Mouse (Mus musculus) forebrain, embryonic 13.5 days (tissue): ENCODE measurements around the gene Jpt2. TPM values are rescaled to one million over a fixed set of nuclear protein-coding genes. Genes with fewer than 3 reads are reported as not detected.
"Not testable (repeated sequence)": the region's sequence is repeated elsewhere in the genome, so short reads cannot be mapped to it uniquely, and the experiment has no call there.

Source experiments
- ATAC-seq: fragments of 200-750 bp; cut with Nextera tagmentation; 2 replicates; pipeline ENCODE4 v1.8.0; 2017
- H3K27ac ChIP-seq: fragments of 300-500 bp; sonication (generic); 2 replicates; pipeline ENCODE4 v1.5.1; 2015; ENCODE audit warnings: inconsistent platforms, mild to moderate bottlenecking, moderate library complexity
- H3K27me3 ChIP-seq: fragments of 300-500 bp; sonication (generic); 2 replicates; pipeline ENCODE4 v1.6.1; 2015; ENCODE audit warnings: mild to moderate bottlenecking, inconsistent platforms
- H3K36me3 ChIP-seq: fragments of 300-500 bp; sonication (generic); 2 replicates; pipeline ENCODE4 v1.6.1; 2015; ENCODE audit warnings: mild to moderate bottlenecking, inconsistent platforms; ENCODE audit not compliant: poor library complexity, severe bottlenecking
- H3K4me1 ChIP-seq: fragments of 300-500 bp; sonication (generic); 2 replicates; pipeline ENCODE4 v1.6.1; 2015; ENCODE audit warnings: inconsistent platforms
- H3K4me2 ChIP-seq: fragments of 300-500 bp; sonication (generic); 2 replicates; pipeline ENCODE4 v1.6.1; 2015; ENCODE audit warnings: inconsistent platforms, mild to moderate bottlenecking, moderate library complexity
- H3K4me3 ChIP-seq: fragments of 300-500 bp; sonication (generic); 2 replicates; pipeline ENCODE4 v1.5.1; 2015; ENCODE audit warnings: mild to moderate bottlenecking, inconsistent platforms
- H3K9ac ChIP-seq: fragments of 300-500 bp; sonication (generic); 2 replicates; pipeline ENCODE4 v1.6.1; 2015; ENCODE audit warnings: mild to moderate bottlenecking, inconsistent platforms
- H3K9me3 ChIP-seq: fragments of 300-500 bp; sonication (generic); replicated peaks from 2 replicates; pipeline ENCODE4 v1.6.1; 2016; ENCODE audit warnings: inconsistent platforms
- WGBS: fragments of 180-500 bp; shearing (Covaris S2); methylation state at CpG from one replicate; pipeline ENCODE4 v1.1.7; 2015; 5-methylcytosine and 5-hydroxymethylcytosine counted together
- polyA plus RNA-seq: library from polyadenylated mRNA; unstranded; fragments of >200 nt; fragmentation: Nextera tagmentation; extraction: Ambion mirVana; gene quantifications from 2 replicates; pipeline ENCODE4 v1.2.1, GENCODE M21; 2015

Gene Jpt2
- polyA plus RNA-seq, 1 experiment from 2014 or later: 186 TPM

- not testable (repeated sequence) for H3K4me2 ChIP-seq, H3K9me3 ChIP-seq, H3K4me1 ChIP-seq, ATAC-seq, H3K4me3 ChIP-seq, H3K9ac ChIP-seq, H3K27ac ChIP-seq, H3K27me3 ChIP-seq
- 18% methylated on average over 2 of the region's 2 CpGs for WGBS
- peaks cover 47% of the 10 kb centered on the region for H3K36me3 ChIP-seq
Measured at GRCm38 (mm10) chr17:24942453-24942852, 18.0 kb downstream of the Jpt2 start.

GRCm38 (mm10) chr17:24937266-24937665, 23.2 kb downstream of the Jpt2 start:
- peak overlapping the region; percentile 90 for H3K4me2 ChIP-seq
- no peaks in the 10 kb centered on the region; the same call in 1 of the 2 replicates for H3K36me3 ChIP-seq
- peaks cover 28% of the 10 kb centered on the region for H3K4me1 ChIP-seq
- no peak for ATAC-seq
- peak overlapping the region; percentile 99 for H3K4me3 ChIP-seq
- peak overlapping the region; percentile 85 for H3K27ac ChIP-seq
- WGBS: 49% methylated on average over 6 of the region's 6 CpGs
- H3K9ac ChIP-seq: peak overlapping the region; percentile 97
- H3K27me3 ChIP-seq: no peaks in the 10 kb centered on the region
- H3K9me3 ChIP-seq: no peaks in the 10 kb centered on the region

- H3K9me3 ChIP-seq: no peaks in the 10 kb centered on the region
- peaks cover 28% of the 10 kb centered on the region for H3K4me1 ChIP-seq
- peaks cover 5% of the 10 kb centered on the region; the same call in 1 of the 2 replicates for H3K36me3 ChIP-seq
- peak within 1 kb of the TSS; percentile 90 for H3K4me2 ChIP-seq
- H3K27ac ChIP-seq: peak within 1 kb of the TSS; percentile 85
- H3K4me3 ChIP-seq: peak within 1 kb of the TSS; percentile 99
- no peaks in the 10 kb centered on the region for H3K27me3 ChIP-seq
- peak; percentile 99 for ATAC-seq
- WGBS: under 1% methylated on average over 77 of the region's 78 CpGs
- peak within 1 kb of the TSS; percentile 97 for H3K9ac ChIP-seq
Measured at GRCm38 (mm10) chr17:24936259-24937237, 23.9 kb downstream of the Jpt2 start, which contains the start of gene Mapk8ip3. TSS of gene Mapk8ip3 (minus strand) at chr17:24936977.

DNA sequence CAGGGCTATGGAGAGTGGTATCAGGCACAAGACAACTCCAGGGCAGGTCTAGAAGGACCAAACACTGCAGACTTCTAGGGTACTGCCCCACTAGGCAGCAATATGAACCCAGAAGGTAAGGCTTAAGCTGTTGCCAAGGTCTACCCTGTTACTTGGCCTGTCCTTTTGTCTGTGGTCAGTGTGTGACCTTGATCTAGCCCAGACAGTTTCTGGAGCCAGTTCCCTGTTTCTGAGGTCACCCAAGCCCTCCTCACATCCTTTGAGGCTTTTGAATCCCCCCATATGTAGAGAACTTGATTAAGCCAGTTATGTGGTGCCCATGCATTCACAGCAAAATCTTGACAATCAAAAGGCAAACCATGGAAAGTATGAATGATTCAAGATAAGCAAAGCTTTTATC, 24.8 kb downstream of the Jpt2 start:
- Histone ChIP-seq H3K36me3 (peaks cover 11% of the 10 kb centered on the region; the same call in 1 of the 2 replicates), H3K9me3 (no peaks in the 10 kb centered on the region), H3K4me3 (peak overlapping the region; percentile 99), H3K4me2 (peak overlapping the region; percentile 90), H3K9ac (peak overlapping the region; percentile 97), H3K4me1 (peaks cover 28% of the 10 kb centered on the region), H3K27me3 (no peaks in the 10 kb centered on the region), H3K27ac (no peak overlapping the region)
- ATAC-seq: no peak

- Histone ChIP-seq H3K9me3 (no peaks in the 10 kb centered on the region), H3K4me3 (peak overlapping the region; percentile 99), H3K4me2 (peak overlapping the region; percentile 90), H3K27ac (no peak overlapping the region), H3K9ac (peak overlapping the region; percentile 97), H3K36me3 (peaks cover 11% of the 10 kb centered on the region; the same call in 1 of the 2 replicates), H3K27me3 (no peaks in the 10 kb centered on the region), H3K4me1 (peaks cover 28% of the 10 kb centered on the region)
- no peak for ATAC-seq
- 93% methylated on average over 4 of the region's 4 CpGs for WGBS
Measured at GRCm38 (mm10) chr17:24934926-24935325, 25.6 kb downstream of the Jpt2 start.

- Histone ChIP-seq H3K9me3 (no peaks in the 10 kb centered on the region), H3K36me3 (peaks cover 11% of the 10 kb centered on the region; the same call in 1 of the 2 replicates), H3K27me3 (no peaks in the 10 kb centered on the region), H3K4me3 (no peak overlapping the region), H3K27ac (no peak overlapping the region), H3K4me2 (no peak overlapping the region), H3K9ac (no peak overlapping the region), H3K4me1 (peaks cover 28% of the 10 kb centered on the region)
- 74% methylated on average over 4 of the region's 4 CpGs for WGBS
- ATAC-seq: no peak
Measured at GRCm38 (mm10) chr17:24933163-24933562, 27.3 kb downstream of the Jpt2 start.

- Histone ChIP-seq H3K27me3 (no peaks in the 10 kb centered on the region), H3K4me2 (no peak overlapping the region), H3K27ac (no peak overlapping the region), H3K9me3 (no peaks in the 10 kb centered on the region), H3K9ac (no peak overlapping the region), H3K36me3 (peaks cover 16% of the 10 kb centered on the region; the same call in 1 of the 2 replicates), H3K4me3 (no peak overlapping the region), H3K4me1 (peaks cover 28% of the 10 kb centered on the region)
- WGBS: 92% methylated on average over 4 of the region's 4 CpGs
- no peak for ATAC-seq
Measured at GRCm38 (mm10) chr17:24932431-24932830, 28.1 kb downstream of the Jpt2 start.

GRCm38 (mm10) chr17:24929506-24929905, 31.0 kb downstream of the Jpt2 start:
- no peak overlapping the region for H3K9ac ChIP-seq
- no peak overlapping the region for H3K4me3 ChIP-seq
- H3K27ac ChIP-seq: no peak overlapping the region
- H3K4me1 ChIP-seq: peaks cover 12% of the 10 kb centered on the region
- 86% methylated on average over 1 of the region's 1 CpGs for WGBS
- H3K9me3 ChIP-seq: no peaks in the 10 kb centered on the region
- no peaks in the 10 kb centered on the region for H3K27me3 ChIP-seq
- H3K36me3 ChIP-seq: peaks cover 46% of the 10 kb centered on the region
- ATAC-seq: no peak
- H3K4me2 ChIP-seq: no peak overlapping the region

DNA sequence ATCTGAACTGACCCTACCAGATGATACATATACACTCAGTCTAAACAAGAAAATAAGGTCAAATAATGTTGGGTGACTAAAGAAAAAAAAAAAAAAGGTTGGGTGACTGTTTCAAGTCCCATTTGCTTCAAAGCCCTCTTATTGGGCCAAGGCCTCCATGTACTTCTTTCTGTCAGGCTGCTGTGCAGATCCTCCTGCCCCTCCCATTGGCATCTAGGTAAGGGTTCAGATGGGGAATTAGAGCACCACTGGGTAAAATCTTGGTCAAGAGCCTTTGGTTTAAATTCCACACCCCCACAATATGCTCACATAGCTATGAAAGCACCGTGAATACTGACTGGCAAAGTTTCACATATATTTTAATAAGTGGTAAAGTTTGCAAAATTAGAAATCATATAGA, 37.2 kb downstream of the Jpt2 start:
- Histone ChIP-seq H3K27ac (no peak overlapping the region), H3K9ac (no peak overlapping the region), H3K4me3 (no peak overlapping the region), H3K9me3 (no peaks in the 10 kb centered on the region), H3K27me3 (no peaks in the 10 kb centered on the region), H3K36me3 (peaks cover 97% of the 10 kb centered on the region), H3K4me1 (no peaks in the 10 kb centered on the region), H3K4me2 (no peak overlapping the region)
- ATAC-seq: no peak
- WGBS: 96% methylated on average over 1 of the region's 1 CpGs

GRCm38 (mm10) chr17:24913984-24914383, 46.5 kb downstream of the Jpt2 start:
- Histone ChIP-seq H3K4me3 (no peak overlapping the region), H3K27ac (no peak overlapping the region), H3K4me1 (no peaks in the 10 kb centered on the region), H3K27me3 (no peaks in the 10 kb centered on the region), H3K36me3 (peaks cover 98% of the 10 kb centered on the region), H3K9ac (no peak overlapping the region), H3K4me2 (no peak overlapping the region), H3K9me3 (no peaks in the 10 kb centered on the region)
- no peak for ATAC-seq

DNA sequence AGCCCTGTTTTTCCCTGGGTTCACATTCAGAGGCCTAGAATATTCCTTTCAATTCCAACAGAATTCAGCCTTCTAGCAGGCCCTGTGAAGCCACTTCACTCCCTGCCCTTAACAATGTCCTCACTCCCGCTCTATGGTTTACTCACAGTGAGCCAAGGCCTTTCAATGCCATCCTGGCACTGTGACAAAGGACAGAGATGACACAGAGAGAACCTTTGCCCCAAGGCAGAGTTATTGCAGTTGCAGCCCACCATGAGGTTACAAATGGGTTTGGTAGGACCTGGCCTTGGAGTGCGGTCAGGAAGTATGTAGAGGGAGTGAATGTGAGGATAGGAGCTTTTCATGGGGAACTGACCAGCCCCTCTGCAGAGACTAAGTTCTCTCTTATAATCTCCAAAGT, 52.9 kb downstream of the Jpt2 start:
- Histone ChIP-seq H3K36me3 (peaks cover 100% of the 10 kb centered on the region), H3K27ac (no peak overlapping the region), H3K4me1 (no peaks in the 10 kb centered on the region), H3K9me3 (no peaks in the 10 kb centered on the region), H3K27me3 (no peaks in the 10 kb centered on the region), H3K9ac (no peak overlapping the region), H3K4me2 (no peak overlapping the region), H3K4me3 (no peak overlapping the region)
- no peak for ATAC-seq
- WGBS: 93% methylated on average over 2 of the region's 2 CpGs

GRCm38 (mm10) chr17:24903767-24904166, 56.7 kb downstream of the Jpt2 start:
- Histone ChIP-seq H3K27me3 (no peaks in the 10 kb centered on the region), H3K27ac (no peak overlapping the region), H3K4me2 (no peak overlapping the region), H3K9me3 (no peaks in the 10 kb centered on the region), H3K4me3 (no peak overlapping the region), H3K4me1 (no peaks in the 10 kb centered on the region), H3K36me3 (peaks cover 100% of the 10 kb centered on the region), H3K9ac (no peak overlapping the region)
- no peak for ATAC-seq
- 94% methylated on average over 9 of the region's 9 CpGs for WGBS
